Mouse (Mus musculus) stomach, postnatal 0 days (tissue): ENCODE measurements around the gene Aqp11.
A peak's percentile ranks its signal among the peaks of the same experiment; 100 is the strongest.

Experiments used
- CTCF ChIP-seq: IDR thresholded peaks from 2 replicates; pipeline ENCODE4 v1.5.1; 2016; ENCODE audit warnings: antibody characterized with exemption, low read depth, mild to moderate bottlenecking, moderate library complexity
- EP300 ChIP-seq: optimal IDR thresholded peaks from 2 replicates; pipeline ENCODE3; 2016; ENCODE audit warnings: antibody characterized with exemption

- TF ChIP-seq CTCF: peak; percentile 70
- no peak for TF ChIP-seq EP300
Measured at GRCm38 (mm10) chr7:97679239-97679638, 58.9 kb downstream of the Aqp11 start.
